Mouse (Mus musculus) adrenal gland, postnatal 36 days (tissue): Measurements from ENCODE around the gene Myom1. TPM values are rescaled to one million over a fixed set of nuclear protein-coding genes. Genes with fewer than 3 reads are reported as not detected.

Experiments
- DNase-seq, 2 experiments: peaks; one replicate each; pipeline ENCODE4 v3.0.0; 2021; ENCODE audit warnings: mixed read lengths in 1 of 2
- total RNA-seq, 2 experiments: library from RNA; stranded (reverse); gene quantifications; 2 replicates each; pipeline ENCODE4 v1.2.3; 2021

Gene Myom1
- total RNA-seq, 2 experiments from 2014 or later: 2.0 to 4.2 TPM

- peak in 1 of 2 experiments; percentile 45 for DNase-seq
These were observed 10.5 kb upstream of the Myom1 start for GRCm38 (mm10) chr17:70991706-70992625.

GRCm38 (mm10) chr17:70992662-70993061 lies 9.8 kb upstream of the Myom1 start:
- DNase-seq: no peak

GRCm38 (mm10) chr17:70993385-70993807 lies 9.0 kb upstream of the Myom1 start:
- peak in 1 of 2 experiments; percentile 31 for DNase-seq

GRCm38 (mm10) chr17:70994671-70995070 lies 7.8 kb upstream of the Myom1 start:
- no peak for DNase-seq

GRCm38 (mm10) chr17:70995551-70995950 lies 6.9 kb upstream of the Myom1 start:
- DNase-seq: no peak

- DNase-seq: no peak
These were observed 4.6 kb upstream of the Myom1 start for GRCm38 (mm10) chr17:70997836-70998235.

GRCm38 (mm10) chr17:70998400-70998975 lies 3.9 kb upstream of the Myom1 start:
- no peak for DNase-seq

GRCm38 (mm10) chr17:70999187-70999586 lies 3.2 kb upstream of the Myom1 start:
- DNase-seq: no peak

- no peak for DNase-seq
These were observed 2.2 kb upstream of the Myom1 start for GRCm38 (mm10) chr17:71000255-71000654.

GRCm38 (mm10) chr17:71001067-71001466 lies 1.4 kb upstream of the Myom1 start:
- no peak for DNase-seq

- peak in 1 of 2 experiments; percentile 58 for DNase-seq
These were observed 743 bp upstream of the Myom1 start for GRCm38 (mm10) chr17:71001699-71002080.

GRCm38 (mm10) chr17:71002744-71003094 lies 286 bp downstream of the Myom1 start, which contains the start of gene Myl12a:
Myl12a (minus strand) TSS chr17:71002878.
- DNase-seq: no peak

- no peak for DNase-seq
These were observed 679 bp downstream of the Myom1 start for GRCm38 (mm10) chr17:71003112-71003511.

- no peak for DNase-seq
These were observed 1.3 kb downstream of the Myom1 start for GRCm38 (mm10) chr17:71003721-71004120.

- no peak for DNase-seq
These were observed 1.9 kb downstream of the Myom1 start for GRCm38 (mm10) chr17:71004186-71004960.

- DNase-seq: no peak
These were observed 4.5 kb downstream of the Myom1 start for GRCm38 (mm10) chr17:71006976-71007375.

GRCm38 (mm10) chr17:71008676-71009075 lies 6.2 kb downstream of the Myom1 start:
- DNase-seq: no peak

GRCm38 (mm10) chr17:71009751-71010150 lies 7.3 kb downstream of the Myom1 start:
- no peak for DNase-seq

- DNase-seq: no peak
These were observed 8.3 kb downstream of the Myom1 start for GRCm38 (mm10) chr17:71010646-71011242.

GRCm38 (mm10) chr17:71011931-71012662 lies 9.7 kb downstream of the Myom1 start:
- no peak for DNase-seq

GRCm38 (mm10) chr17:71013105-71013504 lies 10.7 kb downstream of the Myom1 start:
- no peak for DNase-seq

GRCm38 (mm10) chr17:71014911-71015310 lies 12.5 kb downstream of the Myom1 start:
- no peak for DNase-seq
